Mouse (Mus musculus) C2C12 (cell line): ENCODE measurements around the gene Gm17728. TPM values are rescaled to one million over a fixed set of nuclear protein-coding genes. Genes with fewer than 3 reads are reported as not detected.
"Not testable (repeated sequence)": the region's sequence is repeated elsewhere in the genome, so short reads cannot be mapped to it uniquely, and the experiment has no call there.

ENCODE experiments used
- H3K27me3 ChIP-seq: one replicate; pipeline ENCODE4 v1.6.1; 2011; ENCODE audit not compliant: control insufficient read depth, insufficient read depth, insufficient read length
- H3K36me3 ChIP-seq: one replicate; pipeline ENCODE4 v1.6.1; 2011; ENCODE audit not compliant: control insufficient read depth, insufficient read depth
- H3K4me3 ChIP-seq: one replicate; pipeline ENCODE4 v1.5.1; 2011; ENCODE audit warnings: mild to moderate bottlenecking, control low read depth; ENCODE audit not compliant: poor library complexity, insufficient read depth, severe bottlenecking
- H3K79me2 ChIP-seq: one replicate; pipeline ENCODE4 v1.6.1; 2011; ENCODE audit not compliant: control insufficient read depth, insufficient read depth
- H3K79me3 ChIP-seq: one replicate; pipeline ENCODE4 v1.6.1; 2011; ENCODE audit warnings: low read depth, control low read depth
- H3ac ChIP-seq: one replicate; pipeline ENCODE3; 2011; ENCODE audit warnings: low read depth; ENCODE audit not compliant: control insufficient read depth, insufficient read length
- CEBPB ChIP-seq: IDR thresholded peaks from one replicate; pipeline ENCODE4 v1.6.1; 2011; ENCODE audit warnings: low read depth, mild to moderate bottlenecking, control low read depth, moderate library complexity
- CTCF ChIP-seq: IDR thresholded peaks from one replicate; pipeline ENCODE4 v1.5.1; 2011; ENCODE audit not compliant: control insufficient read depth, insufficient read depth, insufficient read length
- FOSL1 ChIP-seq: IDR thresholded peaks from one replicate; pipeline ENCODE4 v1.8.0; 2011; ENCODE audit warnings: mild to moderate bottlenecking, low read length; ENCODE audit not compliant: poor library complexity, insufficient read depth, severe bottlenecking
- MAX ChIP-seq: IDR thresholded peaks from one replicate; pipeline ENCODE4 v1.6.1; 2011; ENCODE audit warnings: mild to moderate bottlenecking, control low read depth
- MYOD1 ChIP-seq: IDR thresholded peaks from one replicate; pipeline ENCODE4 v1.6.1; 2011; ENCODE audit warnings: low read depth; ENCODE audit not compliant: control insufficient read depth, insufficient read length
- MYOG ChIP-seq: IDR thresholded peaks from one replicate; pipeline ENCODE4 v1.6.1; 2011; ENCODE audit not compliant: control insufficient read depth, insufficient read length; ENCODE audit errors: extremely low read depth
- USF1 ChIP-seq: IDR thresholded peaks from one replicate; pipeline ENCODE4 v1.6.1; 2011; ENCODE audit warnings: low read depth, mild to moderate bottlenecking, control low read depth, moderate library complexity
- long read RNA-seq, 2 experiments: library from polyadenylated mRNA; unstranded; transcript quantifications; one replicate each; pipeline ENCODE4 v2.0.0; 2019 to 2020
- polyA plus RNA-seq: library from polyadenylated mRNA; unstranded; fragments of >200 nt; fragmentation: generic; extraction: Trizol; gene quantifications from one replicate; pipeline ENCODE4 v1.2.1, GENCODE M21; 2012; ENCODE audit warnings: missing spikeins

Gene Gm17728
- polyA plus RNA-seq: not detected
- long read RNA-seq, experiment 1: 0 reads
- long read RNA-seq, experiment 2: 0 reads

DNA sequence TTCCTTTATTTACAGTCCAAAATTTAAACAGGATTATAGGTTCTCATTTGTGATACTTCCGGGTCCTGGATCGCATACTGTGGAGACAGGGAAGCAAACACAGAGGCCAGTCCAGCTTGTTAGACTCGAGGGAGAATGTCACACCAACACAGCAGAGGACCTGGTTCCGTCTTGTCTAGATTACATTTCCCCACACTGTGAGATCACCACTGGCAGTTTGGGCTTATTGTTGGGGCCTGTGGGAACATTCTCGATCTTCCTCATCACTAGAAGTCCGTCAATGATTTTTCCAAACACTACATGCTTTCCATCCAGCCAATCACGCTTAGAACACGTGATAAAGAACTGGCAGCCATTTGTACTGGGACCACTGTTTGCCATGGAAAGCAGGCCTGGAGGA is at the start of gene Gm17728:
Gene Gm17728, plus strand, starts transcription at position 301 of the 400 bp plus-strand sequence.
- H3K27me3 ChIP-seq, H3K36me3 ChIP-seq, H3K4me3 ChIP-seq, H3ac ChIP-seq, H3K79me2 ChIP-seq, H3K79me3 ChIP-seq: not testable (repeated sequence)

DNA sequence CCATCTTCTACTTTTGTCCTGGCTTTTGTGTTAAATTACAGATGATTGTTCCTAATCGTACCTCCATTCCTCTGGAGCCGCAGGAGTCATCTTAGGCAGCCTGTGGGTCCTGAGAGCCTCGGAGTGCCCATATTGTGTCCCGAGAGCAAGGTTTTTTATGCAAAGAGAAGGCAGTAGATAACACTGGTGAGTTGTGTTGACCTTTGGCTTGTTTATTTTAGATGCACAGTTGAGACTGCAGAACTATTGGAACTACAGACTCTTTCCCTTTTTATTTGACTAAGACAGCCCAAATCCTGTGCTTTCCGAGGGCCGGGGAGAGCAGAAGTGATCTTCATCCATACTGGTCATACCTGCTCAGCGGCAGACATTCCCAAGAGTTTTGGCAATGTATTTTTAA is 24.4 kb upstream of the Gm17728 start:
- Histone ChIP-seq H3K79me2 (no peaks in the 10 kb centered on the region), H3K27me3 (no peaks in the 10 kb centered on the region), H3K79me3 (no peaks in the 10 kb centered on the region), H3K4me3 (no peak overlapping the region), H3K36me3 (no peaks in the 10 kb centered on the region), H3ac (no peak overlapping the region)
- TF ChIP-seq MYOD1 (no peak), MYOG (no peak), FOSL1 (no peak), CTCF (no peak), CEBPB (no peak), MAX (no peak), USF1 (no peak)

DNA sequence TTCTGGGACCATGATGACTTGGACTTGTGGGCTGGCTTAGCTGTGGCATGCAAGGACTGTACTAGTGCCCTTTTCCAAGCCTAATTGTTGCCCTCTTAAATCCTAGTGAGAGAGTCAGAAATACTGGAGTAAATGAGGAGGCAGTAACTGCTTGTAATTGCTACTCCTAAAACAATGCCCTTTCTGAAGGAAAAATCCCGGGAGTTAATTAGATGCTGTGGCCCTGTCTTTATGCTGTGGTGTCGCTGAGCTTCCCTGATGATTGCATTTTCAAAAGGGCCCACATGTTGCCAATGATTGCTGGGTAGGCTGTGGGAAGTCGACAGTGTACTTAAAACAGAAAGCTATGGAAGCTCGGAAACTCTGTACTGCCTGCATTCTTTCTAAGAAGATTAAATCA is 23.3 kb upstream of the Gm17728 start:
- no peaks in the 10 kb centered on the region for H3K79me3 ChIP-seq
- H3K4me3 ChIP-seq: no peak overlapping the region
- H3ac ChIP-seq: no peak overlapping the region
- H3K36me3 ChIP-seq: no peaks in the 10 kb centered on the region
- TF ChIP-seq MYOD1: no peak
- no peak for TF ChIP-seq MYOG
- no peak for TF ChIP-seq USF1
- TF ChIP-seq FOSL1: no peak
- TF ChIP-seq MAX: no peak
- TF ChIP-seq CEBPB: no peak
- TF ChIP-seq CTCF: no peak
- H3K27me3 ChIP-seq: no peaks in the 10 kb centered on the region
- H3K79me2 ChIP-seq: no peaks in the 10 kb centered on the region

DNA sequence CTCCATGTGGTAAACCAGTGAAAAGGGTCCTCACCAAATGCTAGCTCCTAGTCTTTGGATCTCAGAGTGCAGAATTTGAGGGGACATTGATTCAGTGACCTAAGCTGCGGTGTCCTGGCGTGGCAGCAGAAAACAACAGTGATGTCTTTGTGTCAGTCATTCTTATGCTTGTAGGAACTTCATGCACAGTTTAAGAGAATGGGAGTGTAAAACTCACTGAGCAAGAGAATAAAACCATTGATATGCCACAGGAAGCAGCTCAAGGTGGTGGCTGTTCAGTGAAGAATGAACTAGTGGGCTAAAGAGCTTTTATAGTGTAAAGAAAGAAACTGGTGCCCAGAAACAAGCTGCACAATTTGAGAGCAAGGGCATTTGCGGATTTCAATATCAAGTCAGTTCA is 17.9 kb upstream of the Gm17728 start:
- no peak overlapping the region for H3K4me3 ChIP-seq
- H3K79me3 ChIP-seq: no peaks in the 10 kb centered on the region
- no peak overlapping the region for H3ac ChIP-seq
- TF ChIP-seq MYOD1 (no peak), CTCF (no peak), MYOG (no peak), FOSL1 (no peak), USF1 (no peak), CEBPB (no peak), MAX (no peak)
- H3K27me3 ChIP-seq: no peaks in the 10 kb centered on the region
- H3K79me2 ChIP-seq: no peaks in the 10 kb centered on the region
- H3K36me3 ChIP-seq: no peaks in the 10 kb centered on the region

DNA sequence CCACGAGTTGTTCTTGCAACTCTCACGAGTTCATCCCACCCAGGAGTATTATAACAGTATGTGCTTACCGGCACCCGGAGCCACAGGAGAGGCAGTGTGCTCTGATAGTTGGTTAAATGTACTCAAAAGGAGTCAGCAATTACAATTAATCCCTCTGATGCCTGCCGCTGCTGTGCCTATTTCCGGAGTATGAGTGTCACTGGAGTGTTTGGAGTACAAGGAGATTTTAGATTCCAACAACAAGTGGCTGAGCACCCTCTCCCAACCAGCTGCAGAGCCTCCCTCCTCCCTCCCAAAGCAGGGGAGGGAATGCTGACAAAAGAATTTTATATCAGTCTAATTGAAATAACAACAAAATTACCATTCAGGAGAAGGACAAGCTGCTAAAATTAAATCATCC is 14.2 kb upstream of the Gm17728 start:
- H3K27me3 ChIP-seq: no peaks in the 10 kb centered on the region
- no peak for TF ChIP-seq USF1
- TF ChIP-seq FOSL1: no peak
- TF ChIP-seq MYOD1: no peak
- no peak for TF ChIP-seq CEBPB
- no peak for TF ChIP-seq MYOG
- no peak for TF ChIP-seq MAX
- TF ChIP-seq CTCF: no peak
- H3K36me3 ChIP-seq: no peaks in the 10 kb centered on the region
- H3ac ChIP-seq: no peak overlapping the region
- H3K79me3 ChIP-seq: no peaks in the 10 kb centered on the region
- H3K4me3 ChIP-seq: no peak overlapping the region
- H3K79me2 ChIP-seq: no peaks in the 10 kb centered on the region

DNA sequence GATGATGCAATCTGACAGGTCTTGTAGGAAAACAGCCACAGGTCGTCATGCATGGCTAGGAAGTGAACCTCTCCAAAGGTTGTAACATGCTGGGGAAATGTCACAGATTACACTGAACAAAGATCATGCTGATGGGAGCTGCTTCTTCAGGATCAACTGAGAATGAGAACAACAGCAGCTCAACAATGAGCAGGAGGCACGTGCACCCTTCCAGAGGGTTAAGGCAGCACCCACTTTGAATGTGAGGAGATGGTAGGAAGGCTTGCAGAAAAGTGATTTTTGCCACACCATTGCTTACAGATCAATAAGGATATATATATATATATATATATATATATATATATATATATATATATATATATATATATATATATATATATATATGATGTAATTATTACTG is 2.8 kb upstream of the Gm17728 start:
- Histone ChIP-seq H3K79me3 (no peaks in the 10 kb centered on the region), H3K4me3 (no peak overlapping the region), H3K36me3 (no peaks in the 10 kb centered on the region), H3K79me2 (no peaks in the 10 kb centered on the region), H3ac (no peak overlapping the region), H3K27me3 (no peaks in the 10 kb centered on the region)
- TF ChIP-seq MAX (no peak), MYOG (no peak), USF1 (no peak), FOSL1 (no peak)
